Mouse (Mus musculus) heart, postnatal 0 days (tissue): Measurements from ENCODE around the gene Rhbdd3. TPM values are rescaled to one million over a fixed set of nuclear protein-coding genes. Genes with fewer than 3 reads are reported as not detected.

Experiments
- ATAC-seq: fragments of 200-750 bp; cut with Nextera tagmentation; 2 replicates; pipeline ENCODE4 v1.8.0; 2017; ENCODE audit warnings: low read depth, moderate number of reproducible peaks, moderate library complexity; ENCODE audit not compliant: insufficient read depth
- DNase-seq: peaks from one replicate; pipeline ENCODE4 v3.0.0-alpha.2; 2016; ENCODE audit warnings: low spot score
- H3K27ac ChIP-seq: fragments of 300-500 bp; sonication (generic); 2 replicates; pipeline ENCODE4 v1.5.1; 2014; ENCODE audit warnings: low read depth, mild to moderate bottlenecking
- H3K27me3 ChIP-seq: fragments of 300-500 bp; sonication (generic); 2 replicates; pipeline ENCODE4 v1.6.1; 2014; ENCODE audit warnings: low read length, mixed read lengths; ENCODE audit not compliant: control insufficient read depth, insufficient read depth
- H3K36me3 ChIP-seq: fragments of 300-500 bp; sonication (generic); replicated peaks from 2 replicates; pipeline ENCODE4 v1.6.1; 2014; ENCODE audit warnings: low read length, mixed read lengths; ENCODE audit not compliant: control insufficient read depth, insufficient read depth
- H3K4me1 ChIP-seq: fragments of 300-500 bp; sonication (generic); 2 replicates; pipeline ENCODE4 v1.6.1; 2014; ENCODE audit warnings: antibody characterized with exemption; ENCODE audit not compliant: control insufficient read depth, insufficient read depth
- H3K4me2 ChIP-seq: fragments of 300-500 bp; sonication (generic); 2 replicates; pipeline ENCODE4 v1.6.1; 2014; ENCODE audit warnings: low read depth, mild to moderate bottlenecking, low read length, moderate library complexity
- H3K4me3 ChIP-seq: fragments of 300-500 bp; sonication (generic); 2 replicates; pipeline ENCODE4 v1.5.1; 2014; ENCODE audit warnings: low read depth, low read length
- H3K9ac ChIP-seq: fragments of 300-500 bp; sonication (generic); replicated peaks from 2 replicates; pipeline ENCODE4 v1.6.1; 2014; ENCODE audit warnings: low read depth, low read length, mixed read lengths
- H3K9me3 ChIP-seq: fragments of 300-500 bp; sonication (generic); replicated peaks from 2 replicates; pipeline ENCODE4 v1.6.1; 2016; ENCODE audit warnings: low read length; ENCODE audit not compliant: control insufficient read depth
- CTCF ChIP-seq: IDR thresholded peaks from 2 replicates; pipeline ENCODE4 v1.5.1; 2016; ENCODE audit warnings: antibody characterized with exemption, control low read depth, low read depth
- EP300 ChIP-seq: IDR thresholded peaks from 2 replicates; pipeline ENCODE4 v1.6.1; 2016; ENCODE audit warnings: antibody characterized with exemption, low read depth
- WGBS: fragments of 180-500 bp; shearing (Covaris S2); extraction: QIAGEN DNeasy Blood & Tissue Kit; methylation state at CpG from one replicate; pipeline ENCODE4 v1.1.7; 2014; 5-methylcytosine and 5-hydroxymethylcytosine counted together
- polyA plus RNA-seq: library from polyadenylated mRNA; unstranded; fragments of >200 nt; fragmentation: Nextera tagmentation; extraction: Ambion mirVana; gene quantifications from 2 replicates; pipeline ENCODE4 v1.2.1, GENCODE M21; 2015
- total RNA-seq: library from RNA; depleted of rRNA; stranded (reverse); fragments of >200 nt; gene quantifications from 2 replicates; pipeline ENCODE4 v1.2.3, GENCODE M21; 2014; ENCODE audit warnings: low replicate concordance

Gene Rhbdd3
- total and polyA plus RNA-seq, 2 experiments from 2014 or later, result 28.5 to 50.4 TPM

DNA sequence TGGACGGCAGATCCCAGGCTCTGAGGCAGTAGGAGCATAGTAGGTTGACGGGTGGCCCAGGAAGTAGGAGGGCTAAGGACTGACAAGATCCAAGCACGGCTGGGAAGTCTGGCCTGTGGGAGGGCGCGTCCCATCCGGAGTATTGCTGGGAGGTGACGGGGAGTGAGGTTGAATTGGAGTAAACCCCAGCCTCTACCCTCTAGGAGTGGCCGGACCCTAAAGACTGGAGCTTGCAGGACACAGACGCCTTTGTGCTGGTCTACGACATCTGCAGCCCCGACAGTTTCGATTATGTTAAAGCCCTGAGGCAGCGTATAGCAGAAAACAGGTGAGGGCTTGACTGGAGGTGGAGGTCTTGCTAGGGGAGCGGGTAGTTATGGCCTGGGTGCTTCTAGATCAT lies 39.5 kb upstream of the Rhbdd3 start:
- TF ChIP-seq EP300, result no peak
- TF ChIP-seq CTCF, result no peak
- H3K27ac ChIP-seq, result no peak overlapping the region
- no peak for ATAC-seq
- no peak for DNase-seq
- peaks cover 36% of the 10 kb centered on the region for H3K4me1 ChIP-seq
- WGBS, result 29% methylated on average over 14 of the region's 14 CpGs
- no peak overlapping the region for H3K4me2 ChIP-seq
- H3K36me3 ChIP-seq, result no peaks in the 10 kb centered on the region
- no peak overlapping the region for H3K4me3 ChIP-seq
- no peak overlapping the region for H3K9ac ChIP-seq
- no peaks in the 10 kb centered on the region for H3K9me3 ChIP-seq
- peaks cover 46% of the 10 kb centered on the region for H3K27me3 ChIP-seq

DNA sequence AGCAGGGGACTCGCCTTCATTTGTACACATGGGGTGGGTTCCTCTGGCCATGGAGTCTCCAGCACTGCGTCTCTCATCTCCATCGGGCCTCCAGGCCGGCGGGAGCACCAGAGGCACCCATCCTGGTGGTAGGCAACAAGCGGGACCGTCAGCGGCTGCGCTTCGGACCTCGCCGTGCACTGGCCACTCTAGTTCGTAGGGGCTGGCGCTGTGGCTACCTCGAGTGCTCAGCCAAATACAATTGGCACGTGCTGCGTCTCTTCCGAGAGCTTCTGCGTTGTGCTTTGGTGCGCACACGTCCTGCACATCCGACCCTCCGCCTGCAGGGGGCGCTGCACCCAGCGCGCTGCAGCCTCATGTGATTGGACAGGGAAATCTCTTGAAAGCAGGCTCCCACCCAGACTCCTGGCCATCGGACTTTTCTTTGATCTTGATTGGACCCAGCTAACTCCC lies 39.0 kb upstream of the Rhbdd3 start:
- Histone ChIP-seq H3K4me3 (no peak overlapping the region), H3K27me3 (peaks cover 46% of the 10 kb centered on the region), H3K4me2 (no peak overlapping the region), H3K9me3 (no peaks in the 10 kb centered on the region), H3K36me3 (no peaks in the 10 kb centered on the region), H3K4me1 (peaks cover 37% of the 10 kb centered on the region), H3K9ac (no peak overlapping the region), H3K27ac (no peak overlapping the region)
- ATAC-seq, result no peak
- WGBS, result 11% methylated on average over 27 of the region's 27 CpGs
- no peak for DNase-seq
- TF ChIP-seq CTCF, result peak; percentile 77
- TF ChIP-seq EP300, result no peak

DNA sequence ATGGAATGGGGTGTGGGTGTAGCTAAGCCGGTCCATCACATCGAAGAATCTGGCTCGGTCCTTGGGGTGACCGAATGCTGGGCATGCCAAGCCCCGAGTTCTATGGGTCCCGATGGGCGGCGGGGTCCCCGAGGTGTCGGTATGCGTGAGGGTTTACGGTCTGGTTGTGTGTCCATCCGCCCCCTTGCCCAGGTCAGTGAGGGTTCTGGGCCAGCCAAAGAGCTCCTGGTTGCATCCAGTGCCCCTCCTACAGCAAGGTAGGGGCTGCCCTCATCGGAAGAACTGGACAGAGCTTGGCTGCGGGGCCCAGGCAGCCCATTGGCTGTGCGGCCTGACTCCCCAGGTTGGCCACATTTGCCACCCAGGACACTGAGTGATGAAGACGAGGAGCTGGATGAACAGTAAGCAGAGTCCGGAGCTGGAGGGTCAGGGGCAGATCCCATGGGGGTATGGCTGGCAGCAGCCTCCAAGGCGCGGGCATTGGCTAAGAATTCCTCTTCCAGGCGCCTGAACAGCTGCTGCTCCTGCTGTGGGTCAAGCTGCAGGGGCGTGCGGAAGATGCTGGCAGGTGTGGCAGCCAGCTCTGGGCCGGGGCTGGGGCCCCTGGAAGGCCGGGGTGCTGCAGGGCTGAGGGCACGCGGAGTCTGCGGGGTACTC lies 37.8 kb upstream of the Rhbdd3 start:
- no peak for DNase-seq
- Histone ChIP-seq H3K27ac (no peak overlapping the region), H3K27me3 (peaks cover 46% of the 10 kb centered on the region), H3K9ac (0 out of 2 replicates have a peak overlapping the region, but pooled peaks have one; percentile 31), H3K4me2 (peak overlapping the region; percentile 69), H3K4me3 (peak overlapping the region; percentile 40), H3K4me1 (peaks cover 37% of the 10 kb centered on the region), H3K9me3 (no peaks in the 10 kb centered on the region), H3K36me3 (no peaks in the 10 kb centered on the region)
- TF ChIP-seq EP300, result no peak
- TF ChIP-seq CTCF, result no peak
- no peak for ATAC-seq
- 73% methylated on average over 28 of the region's 28 CpGs for WGBS

DNA sequence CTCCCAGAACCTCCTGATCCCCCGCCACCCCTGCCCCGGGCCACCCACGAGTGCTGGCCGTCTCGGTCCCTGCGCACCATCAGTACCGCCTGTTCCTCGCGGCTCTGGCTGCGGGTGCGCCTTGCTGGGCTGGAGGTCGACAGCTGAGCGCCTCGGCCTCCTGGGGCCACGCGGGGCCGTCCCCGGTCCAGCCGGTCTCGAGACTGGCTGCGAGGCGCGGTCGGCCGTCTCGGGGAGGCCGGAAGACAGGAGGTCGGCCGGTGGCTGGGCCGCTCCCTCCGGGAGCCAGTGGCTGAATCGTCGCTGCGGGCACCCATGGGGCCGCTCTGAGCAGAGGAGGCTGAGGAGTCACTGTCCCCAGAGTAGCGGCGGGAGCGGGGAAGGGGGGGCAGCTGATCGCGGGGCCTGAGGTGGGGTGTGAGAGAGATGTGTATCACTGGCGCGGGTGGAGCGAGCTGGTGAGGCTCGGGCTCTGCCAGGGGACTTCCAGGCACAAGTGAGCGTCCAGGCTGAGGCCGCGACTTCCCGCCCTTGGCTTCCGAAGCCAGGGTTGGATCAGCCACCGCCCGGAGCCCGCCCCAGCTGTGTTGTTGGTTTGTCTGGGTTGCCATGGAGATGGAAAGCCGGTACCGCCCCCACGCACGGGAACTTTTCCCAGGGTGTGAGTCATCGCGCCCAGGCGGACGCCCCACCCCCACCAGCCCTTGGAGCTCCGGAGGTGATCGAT lies 37.1 kb upstream of the Rhbdd3 start:
- TF ChIP-seq EP300 (0 out of 2 replicates have a peak, but pooled peaks have one; percentile 20), CTCF (no peak)
- peaks cover 46% of the 10 kb centered on the region for H3K27me3 ChIP-seq
- peak; percentile 86 for DNase-seq
- H3K4me2 ChIP-seq, result peak overlapping the region; percentile 69
- H3K4me1 ChIP-seq, result peaks cover 37% of the 10 kb centered on the region
- H3K36me3 ChIP-seq, result no peaks in the 10 kb centered on the region
- peak overlapping the region; percentile 40 for H3K4me3 ChIP-seq
- peak overlapping the region; percentile 31; the same call in 1 of the 2 replicates for H3K9ac ChIP-seq
- peak; percentile 59 for ATAC-seq
- peak overlapping the region; percentile 44; the same call in 1 of the 2 replicates for H3K27ac ChIP-seq
- WGBS, result 4% methylated on average over 60 of the region's 62 CpGs
- no peaks in the 10 kb centered on the region for H3K9me3 ChIP-seq

DNA sequence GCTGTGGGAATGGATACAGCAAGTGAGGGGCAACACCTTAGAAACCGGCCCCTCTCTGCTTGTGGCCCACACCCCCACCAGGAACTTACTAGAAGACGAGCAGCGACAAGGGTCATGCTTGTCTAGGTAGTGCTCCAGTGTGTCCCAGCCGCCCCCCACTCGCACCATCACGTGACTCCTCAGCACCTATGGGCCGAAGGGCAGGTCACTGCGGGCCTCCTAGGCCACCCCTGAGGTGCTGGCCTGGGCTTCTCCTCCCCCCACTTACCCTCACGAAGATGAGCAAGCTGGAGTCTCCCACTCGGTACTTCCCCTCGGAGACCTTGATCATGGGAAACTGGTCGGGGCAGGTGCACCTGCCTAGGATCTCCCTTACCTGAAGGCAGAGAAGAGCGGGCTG lies 36.4 kb upstream of the Rhbdd3 start:
- Histone ChIP-seq H3K9ac (no peak overlapping the region), H3K27me3 (peaks cover 38% of the 10 kb centered on the region), H3K27ac (no peak overlapping the region), H3K36me3 (no peaks in the 10 kb centered on the region), H3K4me3 (peak overlapping the region; percentile 40), H3K4me2 (peak overlapping the region; percentile 69), H3K4me1 (peaks cover 37% of the 10 kb centered on the region), H3K9me3 (no peaks in the 10 kb centered on the region)
- no peak for TF ChIP-seq CTCF
- no peak for ATAC-seq
- DNase-seq, result no peak
- WGBS, result 44% methylated on average over 13 of the region's 13 CpGs
